Mouse (Mus musculus): Measurements from ENCODE around the gene Rnf222. TPM values are rescaled to one million over a fixed set of nuclear protein-coding genes. Genes with fewer than 3 reads are reported as not detected.

Rnf222 gene
- polyA plus RNA-seq, 1 experiment from 2014 or later: 0.10 TPM

- Histone ChIP-seq H3K4me2 (replicated peaks) (no peak overlapping the region), H3K9me3 (no peaks in the 10 kb centered on the region), H3K9ac (replicated peaks) (no peak overlapping the region), H3K27me3 (0 out of 2 replicates have a peak, but pooled peaks cover 3% of the 10 kb centered on the region), H3K27ac (replicated peaks) (no peak overlapping the region), H3K4me1 (0 out of 2 replicates have a peak, but pooled peaks cover 3% of the 10 kb centered on the region), H3K36me3 (no peaks in the 10 kb centered on the region), H3K4me3 (no peak overlapping the region)
- 83% methylated on average over 4 of the region's 4 CpGs for WGBS
- no peak for ATAC-seq (ENCODE audit: low FRiP score, low read depth)
Measured at GRCm38 (mm10) chr11:68863631-68864091, 24.7 kb upstream of the Rnf222 start.

GRCm38 (mm10) chr11:68864544-68865189, 23.7 kb upstream of the Rnf222 start:
- Histone ChIP-seq H3K27ac (replicated peaks) (no peak overlapping the region), H3K9ac (replicated peaks) (no peak overlapping the region), H3K4me1 (0 out of 2 replicates have a peak, but pooled peaks cover 3% of the 10 kb centered on the region), H3K4me2 (replicated peaks) (no peak overlapping the region), H3K27me3 (0 out of 2 replicates have a peak, but pooled peaks cover 1% of the 10 kb centered on the region), H3K36me3 (no peaks in the 10 kb centered on the region), H3K9me3 (no peaks in the 10 kb centered on the region), H3K4me3 (no peak overlapping the region)
- no peak for ATAC-seq (ENCODE audit: low FRiP score, low read depth)
- WGBS: 69% methylated on average over 9 of the region's 9 CpGs

- 86% methylated on average over 9 of the region's 9 CpGs for whole genome bisulfite sequencing
- H3K9me3 ChIP-seq: no peaks in the 10 kb centered on the region
- H3K4me2 ChIP-seq (replicated peaks): no peak overlapping the region
- no peak overlapping the region for H3K9ac ChIP-seq (replicated peaks)
- ATAC-seq (ENCODE audit: low FRiP score, low read depth): no peak
- H3K4me3 ChIP-seq: no peak overlapping the region
- H3K36me3 ChIP-seq: no peaks in the 10 kb centered on the region
- H3K27ac ChIP-seq (replicated peaks): no peak overlapping the region
- no peaks in the 10 kb centered on the region for H3K27me3 ChIP-seq
- H3K4me1 ChIP-seq: no peaks in the 10 kb centered on the region
Measured at GRCm38 (mm10) chr11:68871277-68871676, 17.1 kb upstream of the Rnf222 start.

GRCm38 (mm10) chr11:68871748-68872147, 16.6 kb upstream of the Rnf222 start, which contains the start of gene Ndel1:
TSS of gene Ndel1 (minus strand) at chr11:68871858.
- 73% methylated on average over 6 of the region's 6 CpGs for WGBS
- H3K36me3 ChIP-seq: no peaks in the 10 kb centered on the region
- H3K9ac ChIP-seq (replicated peaks): no peak within 1 kb of the TSS
- H3K4me1 ChIP-seq: no peaks in the 10 kb centered on the region
- H3K27ac ChIP-seq (replicated peaks): no peak within 1 kb of the TSS
- no peak for ATAC-seq (ENCODE audit: low FRiP score, low read depth)
- no peak within 1 kb of the TSS for H3K4me2 ChIP-seq (replicated peaks)
- H3K27me3 ChIP-seq: no peaks in the 10 kb centered on the region
- H3K9me3 ChIP-seq: no peaks in the 10 kb centered on the region
- H3K4me3 ChIP-seq: no peak within 1 kb of the TSS

GRCm38 (mm10) chr11:68874841-68875240, 13.5 kb upstream of the Rnf222 start:
- H3K4me3 ChIP-seq: no peak overlapping the region
- no peak overlapping the region for H3K4me2 ChIP-seq (replicated peaks)
- WGBS: 0% methylated on average over 2 of the region's 2 CpGs
- no peak overlapping the region for H3K27ac ChIP-seq (replicated peaks)
- ATAC-seq (ENCODE audit: low FRiP score, low read depth): no peak
- H3K27me3 ChIP-seq: no peaks in the 10 kb centered on the region
- no peaks in the 10 kb centered on the region for H3K36me3 ChIP-seq
- H3K9ac ChIP-seq (replicated peaks): no peak overlapping the region
- no peaks in the 10 kb centered on the region for H3K4me1 ChIP-seq
- H3K9me3 ChIP-seq: no peaks in the 10 kb centered on the region

- H3K27me3 ChIP-seq: no peaks in the 10 kb centered on the region
- H3K9ac ChIP-seq (replicated peaks): no peak overlapping the region
- H3K27ac ChIP-seq (replicated peaks): no peak overlapping the region
- 85% methylated on average over 5 of the region's 5 CpGs for WGBS
- no peak for ATAC-seq (ENCODE audit: low FRiP score, low read depth)
- no peak overlapping the region for H3K4me2 ChIP-seq (replicated peaks)
- H3K36me3 ChIP-seq: no peaks in the 10 kb centered on the region
- H3K4me1 ChIP-seq: no peaks in the 10 kb centered on the region
- no peaks in the 10 kb centered on the region for H3K9me3 ChIP-seq
- H3K4me3 ChIP-seq: no peak overlapping the region
Measured at GRCm38 (mm10) chr11:68878811-68879210, 9.5 kb upstream of the Rnf222 start.

GRCm38 (mm10) chr11:68882107-68882506, 6.2 kb upstream of the Rnf222 start:
- Histone ChIP-seq H3K4me3 (no peak overlapping the region), H3K27ac (replicated peaks) (no peak overlapping the region), H3K4me2 (replicated peaks) (no peak overlapping the region), H3K27me3 (no peaks in the 10 kb centered on the region), H3K4me1 (no peaks in the 10 kb centered on the region), H3K9me3 (no peaks in the 10 kb centered on the region), H3K36me3 (no peaks in the 10 kb centered on the region), H3K9ac (replicated peaks) (no peak overlapping the region)
- WGBS: 25% methylated on average over 14 of the region's 14 CpGs
- ATAC-seq (ENCODE audit: low FRiP score, low read depth): no peak

GRCm38 (mm10) chr11:68883843-68884242, 4.5 kb upstream of the Rnf222 start:
- Histone ChIP-seq H3K27ac (replicated peaks) (no peak overlapping the region), H3K36me3 (no peaks in the 10 kb centered on the region), H3K9ac (replicated peaks) (no peak overlapping the region), H3K4me3 (no peak overlapping the region), H3K4me1 (0 out of 2 replicates have a peak, but pooled peaks cover 3% of the 10 kb centered on the region), H3K27me3 (no peaks in the 10 kb centered on the region), H3K4me2 (replicated peaks) (no peak overlapping the region), H3K9me3 (no peaks in the 10 kb centered on the region)
- no peak for ATAC-seq (ENCODE audit: low FRiP score, low read depth)
- 72% methylated on average over 2 of the region's 2 CpGs for WGBS

- no peaks in the 10 kb centered on the region for H3K9me3 ChIP-seq
- H3K4me3 ChIP-seq: no peak overlapping the region
- 0 out of 2 replicates have a peak, but pooled peaks cover 3% of the 10 kb centered on the region for H3K4me1 ChIP-seq
- ATAC-seq (ENCODE audit: low FRiP score, low read depth): no peak
- H3K36me3 ChIP-seq: no peaks in the 10 kb centered on the region
- no peaks in the 10 kb centered on the region for H3K27me3 ChIP-seq
- no peak overlapping the region for H3K9ac ChIP-seq (replicated peaks)
- 77% methylated on average over 5 of the region's 5 CpGs for WGBS
- H3K27ac ChIP-seq (replicated peaks): no peak overlapping the region
- no peak overlapping the region for H3K4me2 ChIP-seq (replicated peaks)
Measured at GRCm38 (mm10) chr11:68884368-68884767, 4.0 kb upstream of the Rnf222 start.

- Histone ChIP-seq H3K4me1 (0 out of 2 replicates have a peak, but pooled peaks cover 3% of the 10 kb centered on the region), H3K4me3 (no peak overlapping the region), H3K9me3 (no peaks in the 10 kb centered on the region), H3K36me3 (no peaks in the 10 kb centered on the region), H3K4me2 (replicated peaks) (no peak overlapping the region), H3K27ac (replicated peaks) (no peak overlapping the region), H3K9ac (replicated peaks) (no peak overlapping the region), H3K27me3 (no peaks in the 10 kb centered on the region)
- ATAC-seq (ENCODE audit: low FRiP score, low read depth): no peak
- 83% methylated on average over 5 of the region's 5 CpGs for WGBS
Measured at GRCm38 (mm10) chr11:68886091-68886490, 2.3 kb upstream of the Rnf222 start.

GRCm38 (mm10) chr11:68888653-68889052, 300 bp downstream of the Rnf222 start:
- no peak overlapping the region for H3K27ac ChIP-seq (replicated peaks)
- no peaks in the 10 kb centered on the region for H3K9me3 ChIP-seq
- no peak overlapping the region for H3K4me3 ChIP-seq
- no peaks in the 10 kb centered on the region for H3K27me3 ChIP-seq
- H3K9ac ChIP-seq (replicated peaks): no peak overlapping the region
- ATAC-seq (ENCODE audit: low FRiP score, low read depth): no peak
- WGBS: 69% methylated on average over 2 of the region's 2 CpGs
- H3K36me3 ChIP-seq: no peaks in the 10 kb centered on the region
- H3K4me1 ChIP-seq: 0 out of 2 replicates have a peak, but pooled peaks cover 3% of the 10 kb centered on the region
- H3K4me2 ChIP-seq (replicated peaks): no peak overlapping the region

GRCm38 (mm10) chr11:68890625-68891024, 2.3 kb downstream of the Rnf222 start:
- no peak for ATAC-seq (ENCODE audit: low FRiP score, low read depth)
- Histone ChIP-seq H3K4me3 (no peak overlapping the region), H3K4me1 (0 out of 2 replicates have a peak, but pooled peaks cover 3% of the 10 kb centered on the region), H3K4me2 (replicated peaks) (no peak overlapping the region), H3K27ac (replicated peaks) (no peak overlapping the region), H3K9me3 (no peaks in the 10 kb centered on the region), H3K27me3 (no peaks in the 10 kb centered on the region), H3K9ac (replicated peaks) (no peak overlapping the region), H3K36me3 (no peaks in the 10 kb centered on the region)
- WGBS: 51% methylated on average over 2 of the region's 2 CpGs
